Mouse (Mus musculus) left cerebral cortex, postnatal 36 days (tissue): ENCODE data around the gene Trio. TPM values are rescaled to one million over a fixed set of nuclear protein-coding genes. Genes with fewer than 3 reads are reported as not detected.

Source experiments
- DNase-seq, 2 experiments: peaks; one replicate each; pipeline ENCODE4 v3.0.0; 2021 to 2022; ENCODE audit warnings: low spot score in 2 of 2, mixed read lengths in 1 of 2
- intact Hi-C: fragments of 180-260 bp; cut with DNase I; formaldehyde crosslinking; loops from one replicate; pipeline ENCODE4 v1.15.1; 2025
- total RNA-seq, 2 experiments: library from RNA; stranded (reverse); gene quantifications; 2 replicates each; pipeline ENCODE4 v1.2.3; 2021

Trio gene
- total RNA-seq, 2 experiments from 2014 or later = 182 to 280 TPM

- intact Hi-C loops = no loop called here
- no peak for DNase-seq
Observed at GRCm38 (mm10) chr15:27790699-27791098, 234.9 kb downstream of the Trio start.

GRCm38 (mm10) chr15:27789325-27789724 lies 236.3 kb downstream of the Trio start:
- intact Hi-C loops = loop anchor here (5.0 kb wide), 1 partner anchor 37 kb away; no protein-coding TSS in a partner anchor

GRCm38 (mm10) chr15:27788122-27788759 lies 237.4 kb downstream of the Trio start:
- DNase-seq = peak in 1 of 2 experiments; percentile 71
- intact Hi-C loops = loop anchor here (5.0 kb wide), 1 partner anchor 36 kb away; no protein-coding TSS in a partner anchor

More at GRCm38 (mm10) chr15:27789325-27789724, 236.3 kb downstream of the Trio start:
- no peak for DNase-seq

GRCm38 (mm10) chr15:27787151-27787550 lies 238.5 kb downstream of the Trio start:
- no peak for DNase-seq

GRCm38 (mm10) chr15:27786418-27786817 lies 239.2 kb downstream of the Trio start:
- intact Hi-C loops = loop anchor here (5.0 kb wide), 1 partner anchor 34 kb away; no protein-coding TSS in a partner anchor
- no peak for DNase-seq

More at GRCm38 (mm10) chr15:27787151-27787550, 238.5 kb downstream of the Trio start:
- intact Hi-C loops = loop anchor here (5.0 kb wide), 1 partner anchor 35 kb away; no protein-coding TSS in a partner anchor

GRCm38 (mm10) chr15:27785280-27786001 lies 240.2 kb downstream of the Trio start:
- no peak for DNase-seq
- intact Hi-C loops = loop anchor here (5.0 kb wide), 1 partner anchor 33 kb away; no protein-coding TSS in a partner anchor

- intact Hi-C loops = no loop called here
- no peak for DNase-seq
Observed at GRCm38 (mm10) chr15:27784126-27784563, 241.5 kb downstream of the Trio start.

GRCm38 (mm10) chr15:27783541-27784125 lies 242.0 kb downstream of the Trio start:
- DNase-seq = no peak
- intact Hi-C loops = no loop called here

GRCm38 (mm10) chr15:27783092-27783491 lies 242.6 kb downstream of the Trio start:
- intact Hi-C loops = no loop called here
- no peak for DNase-seq

- intact Hi-C loops = no loop called here
- no peak for DNase-seq
Observed at GRCm38 (mm10) chr15:27782383-27783036, 243.1 kb downstream of the Trio start.

GRCm38 (mm10) chr15:27779827-27780226 lies 245.8 kb downstream of the Trio start:
- no peak for DNase-seq
- intact Hi-C loops = no loop called here

- no peak for DNase-seq
- intact Hi-C loops = no loop called here
Observed at GRCm38 (mm10) chr15:27779398-27779797, 246.2 kb downstream of the Trio start.

GRCm38 (mm10) chr15:27778256-27778655 lies 247.4 kb downstream of the Trio start:
- intact Hi-C loops = no loop called here

GRCm38 (mm10) chr15:27777455-27778190 lies 248.0 kb downstream of the Trio start:
- DNase-seq = no peak
- intact Hi-C loops = no loop called here

More at GRCm38 (mm10) chr15:27778256-27778655, 247.4 kb downstream of the Trio start:
- DNase-seq = no peak

- DNase-seq = no peak
- intact Hi-C loops = no loop called here
Observed at GRCm38 (mm10) chr15:27774481-27774880, 251.2 kb downstream of the Trio start.

GRCm38 (mm10) chr15:27772125-27772627 lies 253.5 kb downstream of the Trio start:
- intact Hi-C loops = no loop called here
- no peak for DNase-seq

- no peak for DNase-seq
- intact Hi-C loops = no loop called here
Observed at GRCm38 (mm10) chr15:27771581-27771980, 254.1 kb downstream of the Trio start.

GRCm38 (mm10) chr15:27770513-27771196 lies 255.0 kb downstream of the Trio start:
- DNase-seq = no peak
- intact Hi-C loops = no loop called here
